Mouse (Mus musculus) forebrain, embryonic 14.5 days (tissue): Measurements from ENCODE around the gene Dbx1. TPM values are rescaled to one million over a fixed set of nuclear protein-coding genes. Genes with fewer than 3 reads are reported as not detected.

Experiments used
- ATAC-seq: fragments of 200-750 bp; cut with Nextera tagmentation; 2 replicates; pipeline ENCODE4 v1.8.0; 2017; ENCODE audit warnings: mild to moderate bottlenecking, moderate library complexity
- DNase-seq: peaks from one replicate; pipeline ENCODE4 v3.0.0-alpha.2; 2015; ENCODE audit warnings: low spot score
- H3K27ac ChIP-seq: fragments of 300-500 bp; sonication (generic); 2 replicates; pipeline ENCODE4 v1.5.1; 2014; ENCODE audit warnings: low read depth, mild to moderate bottlenecking, control low read depth, low read length, moderate library complexity
- H3K27me3 ChIP-seq: fragments of 300-500 bp; sonication (generic); replicated peaks from 2 replicates; pipeline ENCODE4 v1.6.1; 2014; ENCODE audit warnings: low read length, control low read depth, mixed read lengths; ENCODE audit not compliant: control insufficient read depth, insufficient read depth
- H3K36me3 ChIP-seq: fragments of 300-500 bp; sonication (generic); 2 replicates; pipeline ENCODE4 v1.6.1; 2014; ENCODE audit warnings: low read length, control low read depth; ENCODE audit not compliant: control insufficient read depth, insufficient read depth
- H3K4me1 ChIP-seq: fragments of 300-500 bp; sonication (generic); 2 replicates; pipeline ENCODE4 v1.6.1; 2014; ENCODE audit warnings: antibody characterized with exemption, low read length, control low read depth; ENCODE audit not compliant: control insufficient read depth, insufficient read depth
- H3K4me2 ChIP-seq: fragments of 300-500 bp; sonication (generic); 2 replicates; pipeline ENCODE4 v1.6.1; 2014; ENCODE audit warnings: mild to moderate bottlenecking, control low read depth, low read length
- H3K4me3 ChIP-seq: fragments of 300-500 bp; sonication (generic); 2 replicates; pipeline ENCODE4 v1.5.1; 2014; ENCODE audit warnings: low read depth, low read length, control low read depth
- H3K9ac ChIP-seq: fragments of 300-500 bp; sonication (generic); 2 replicates; pipeline ENCODE4 v1.6.1; 2014; ENCODE audit warnings: mild to moderate bottlenecking, low read length, control low read depth, moderate library complexity
- H3K9me3 ChIP-seq: fragments of 300-500 bp; sonication (generic); replicated peaks from 2 replicates; pipeline ENCODE4 v1.6.1; 2016; ENCODE audit warnings: low read length, control low read depth, mixed read lengths; ENCODE audit not compliant: control insufficient read depth
- WGBS: fragments of 180-500 bp; shearing (Covaris S2); extraction: QIAGEN DNeasy Blood & Tissue Kit; methylation state at CpG from one replicate; pipeline ENCODE4 v1.1.7; 2014; 5-methylcytosine and 5-hydroxymethylcytosine counted together
- polyA plus RNA-seq: library from polyadenylated mRNA; unstranded; fragments of >200 nt; fragmentation: Nextera tagmentation; extraction: Ambion mirVana; gene quantifications from 2 replicates; pipeline ENCODE4 v1.2.1, GENCODE M21; 2014

Gene Dbx1
- polyA plus RNA-seq, 1 experiment from 2014 or later: 3.8 TPM

DNA sequence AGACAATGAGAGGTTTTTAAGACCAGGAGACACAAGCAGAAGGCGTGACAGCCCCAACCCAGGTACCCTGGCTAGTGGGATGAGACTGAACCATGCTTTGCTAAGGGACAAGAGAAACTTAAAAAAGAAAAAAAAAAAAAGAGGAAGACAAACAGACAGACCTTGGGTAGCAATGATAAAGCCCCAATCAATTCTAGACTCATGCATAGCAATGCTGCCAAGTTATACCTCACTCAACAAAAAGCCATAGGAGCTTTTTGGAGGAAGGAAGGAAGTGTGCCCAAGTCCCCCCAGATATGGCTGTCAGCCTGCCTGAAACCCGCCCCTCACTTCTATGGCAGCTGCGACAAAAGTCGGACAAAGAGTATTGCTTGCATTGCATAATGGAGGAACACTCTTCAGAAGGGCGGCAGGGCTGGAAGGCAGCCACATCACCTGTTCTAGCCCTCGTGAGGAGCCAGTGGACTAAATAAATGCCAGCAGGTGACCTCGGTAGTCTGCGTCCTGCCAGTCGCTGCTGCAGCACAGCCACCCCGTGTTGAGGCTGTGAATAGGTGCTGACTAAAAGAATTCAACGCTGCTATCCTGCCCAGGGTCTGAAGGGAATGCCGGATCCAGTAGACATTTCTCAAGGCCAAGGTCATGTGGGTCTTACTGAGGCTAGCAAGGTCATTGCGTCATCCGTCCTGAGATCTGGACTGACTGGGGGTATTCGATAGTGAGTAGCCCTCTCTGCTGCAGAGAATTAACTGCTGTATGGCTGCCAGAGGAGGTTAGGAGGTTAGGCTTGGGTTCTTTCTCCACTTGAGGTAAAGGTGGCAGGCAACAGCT lies 31.5 kb downstream of the Dbx1 start:
- no peaks in the 10 kb centered on the region for H3K4me1 ChIP-seq
- no peak overlapping the region for H3K4me3 ChIP-seq
- H3K9me3 ChIP-seq: no peaks in the 10 kb centered on the region
- ATAC-seq (no peak), DNase-seq (no peak)
- no peaks in the 10 kb centered on the region for H3K27me3 ChIP-seq
- H3K9ac ChIP-seq: no peak overlapping the region
- H3K4me2 ChIP-seq: no peak overlapping the region
- no peaks in the 10 kb centered on the region for H3K36me3 ChIP-seq
- no peak overlapping the region for H3K27ac ChIP-seq
- 89% methylated on average over 15 of the region's 15 CpGs for WGBS

DNA sequence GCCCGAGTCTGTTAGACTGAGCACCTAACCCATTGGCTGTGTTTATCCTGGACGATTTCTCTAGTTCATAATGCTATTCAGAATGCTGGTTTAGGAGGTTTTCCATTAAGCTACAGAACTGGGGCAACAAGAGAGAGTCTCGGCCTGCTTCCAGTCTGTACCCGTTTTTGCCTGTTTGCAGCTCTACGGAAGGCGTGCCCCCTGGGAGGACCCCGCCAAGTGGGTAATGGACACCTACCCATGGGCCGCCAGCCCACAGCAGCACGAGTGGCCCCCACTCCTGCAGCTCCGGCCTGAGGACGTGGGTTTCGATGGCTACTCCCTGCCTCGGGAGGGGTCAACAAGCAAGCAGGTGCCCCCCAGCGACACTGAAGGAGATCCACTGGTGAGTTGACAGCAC lies 32.4 kb downstream of the Dbx1 start:
- Histone ChIP-seq H3K27ac (no peak overlapping the region), H3K4me3 (no peak overlapping the region), H3K4me2 (no peak overlapping the region), H3K27me3 (no peaks in the 10 kb centered on the region), H3K9ac (no peak overlapping the region), H3K9me3 (no peaks in the 10 kb centered on the region), H3K4me1 (no peaks in the 10 kb centered on the region), H3K36me3 (no peaks in the 10 kb centered on the region)
- 90% methylated on average over 14 of the region's 14 CpGs for WGBS
- DNase-seq: no peak
- ATAC-seq: no peak

DNA sequence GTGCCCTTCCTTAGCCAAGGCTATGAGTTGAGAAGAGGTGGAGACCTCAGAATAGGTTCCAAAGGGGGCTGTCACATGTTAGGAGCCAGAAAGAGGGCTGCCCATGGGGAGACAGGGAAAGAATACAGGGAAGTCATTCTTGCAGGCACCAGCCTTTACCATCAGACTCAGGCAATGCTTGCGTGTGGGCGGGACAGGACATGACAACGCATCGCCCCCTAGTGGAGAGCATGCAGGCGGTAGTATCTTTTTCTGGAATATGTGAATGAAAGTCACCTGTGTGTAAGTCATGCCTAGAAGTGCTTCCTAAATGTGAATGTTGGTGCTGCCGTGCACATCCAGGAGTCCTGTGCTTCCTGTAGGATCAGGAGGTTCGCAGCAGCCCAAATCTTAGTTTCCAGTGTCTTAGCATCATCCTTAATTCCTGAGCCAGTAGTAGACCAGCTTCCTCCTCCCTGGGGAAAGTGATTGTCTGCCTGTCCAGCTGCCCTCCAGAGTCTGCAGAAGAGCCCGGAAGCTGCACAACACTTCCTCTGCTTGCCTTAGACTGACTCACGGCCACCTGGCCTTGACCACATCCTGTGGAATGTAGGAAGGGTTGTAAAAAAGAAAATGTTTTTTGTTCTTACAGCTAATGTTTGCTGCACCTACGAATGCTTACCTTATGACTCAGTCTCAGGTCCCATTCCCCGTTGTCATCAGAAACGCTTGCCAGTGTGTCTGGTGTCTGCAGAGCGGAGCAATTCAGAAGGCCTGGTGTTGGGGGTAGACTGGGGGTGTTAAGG lies 35.3 kb downstream of the Dbx1 start:
- Histone ChIP-seq H3K9ac (no peak overlapping the region), H3K4me3 (no peak overlapping the region), H3K27me3 (no peaks in the 10 kb centered on the region), H3K27ac (no peak overlapping the region), H3K9me3 (no peaks in the 10 kb centered on the region), H3K4me1 (no peaks in the 10 kb centered on the region), H3K36me3 (peaks cover 4% of the 10 kb centered on the region; the same call in 1 of the 2 replicates), H3K4me2 (no peak overlapping the region)
- ATAC-seq (peak; percentile 75), DNase-seq (peak; percentile 80)
- 53% methylated on average over 13 of the region's 13 CpGs for WGBS

DNA sequence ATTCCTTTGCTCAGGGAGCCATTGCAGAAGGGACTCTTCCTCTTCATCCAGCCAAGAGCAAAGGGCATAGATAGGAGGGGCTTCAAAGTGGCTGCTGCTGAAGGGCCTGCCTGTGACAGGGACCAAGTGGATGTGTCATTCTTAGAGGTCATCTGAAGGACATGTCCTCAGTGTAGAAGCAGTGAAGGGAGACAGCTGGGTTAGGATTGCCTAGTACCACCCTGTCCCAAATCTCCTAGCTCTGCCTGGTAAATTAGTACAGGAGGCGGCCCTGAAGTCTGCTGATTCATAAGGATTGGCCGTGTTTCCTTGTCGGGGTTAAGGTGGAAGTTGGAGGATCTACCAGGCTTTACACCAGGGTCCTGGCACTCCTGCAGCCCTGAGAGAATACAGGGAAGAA lies 36.7 kb downstream of the Dbx1 start:
- Histone ChIP-seq H3K36me3 (peaks cover 5% of the 10 kb centered on the region; the same call in 1 of the 2 replicates), H3K4me3 (no peak overlapping the region), H3K9me3 (no peaks in the 10 kb centered on the region), H3K27ac (no peak overlapping the region), H3K4me1 (no peaks in the 10 kb centered on the region), H3K9ac (no peak overlapping the region), H3K4me2 (no peak overlapping the region), H3K27me3 (no peaks in the 10 kb centered on the region)
- 85% methylated on average over 3 of the region's 3 CpGs for whole genome bisulfite sequencing
- no peak for ATAC-seq
- no peak for DNase-seq

DNA sequence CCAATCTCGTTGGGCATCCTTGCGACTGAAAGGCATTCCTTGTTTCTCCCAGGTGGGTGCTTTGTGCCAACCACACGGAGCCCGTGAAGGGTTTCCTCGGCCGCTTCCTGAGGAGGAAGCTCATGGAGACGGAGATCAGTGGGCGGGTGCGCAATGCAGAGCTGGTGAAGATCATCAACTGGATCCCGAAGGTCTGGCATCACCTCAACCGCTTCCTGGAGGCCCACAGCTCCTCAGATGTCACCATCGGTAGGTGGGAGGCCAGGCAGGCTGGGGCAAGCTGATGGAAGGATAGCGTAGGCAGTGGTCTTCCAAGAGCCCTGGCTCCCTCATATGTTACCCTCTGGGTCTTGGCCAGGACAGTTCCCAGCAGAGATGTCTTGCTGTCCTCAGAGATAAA lies 38.4 kb downstream of the Dbx1 start:
- Histone ChIP-seq H3K27me3 (no peaks in the 10 kb centered on the region), H3K4me1 (no peaks in the 10 kb centered on the region), H3K36me3 (peaks cover 18% of the 10 kb centered on the region; the same call in 1 of the 2 replicates), H3K4me3 (no peak overlapping the region), H3K27ac (no peak overlapping the region), H3K9me3 (no peaks in the 10 kb centered on the region), H3K4me2 (no peak overlapping the region), H3K9ac (no peak overlapping the region)
- DNase-seq (no peak), ATAC-seq (no peak)
- WGBS: 95% methylated on average over 13 of the region's 13 CpGs

DNA sequence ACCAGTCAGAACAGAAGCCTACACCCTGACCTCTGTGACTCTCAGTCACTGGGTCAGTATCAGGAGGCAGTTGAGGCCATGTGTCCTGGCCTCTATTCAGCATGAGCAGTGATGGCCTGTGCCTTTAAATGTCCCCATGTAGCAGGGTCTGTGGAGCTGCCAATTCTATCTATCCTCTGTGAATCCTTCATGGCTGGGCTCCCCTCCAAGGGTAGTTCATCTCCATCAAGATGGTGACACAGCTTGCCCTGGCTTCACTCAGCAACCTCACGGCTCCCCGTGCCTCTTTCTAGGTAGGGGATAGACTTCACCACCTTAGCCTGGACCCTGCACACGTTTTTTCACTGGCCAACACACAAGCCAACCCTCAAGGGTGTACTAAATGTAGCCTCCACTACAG lies 38.9 kb downstream of the Dbx1 start:
- 88% methylated on average over 3 of the region's 3 CpGs for WGBS
- Histone ChIP-seq H3K4me1 (no peaks in the 10 kb centered on the region), H3K4me2 (no peak overlapping the region), H3K9me3 (no peaks in the 10 kb centered on the region), H3K36me3 (peaks cover 18% of the 10 kb centered on the region; the same call in 1 of the 2 replicates), H3K27ac (no peak overlapping the region), H3K4me3 (no peak overlapping the region), H3K27me3 (no peaks in the 10 kb centered on the region), H3K9ac (no peak overlapping the region)
- ATAC-seq (no peak), DNase-seq (no peak)

DNA sequence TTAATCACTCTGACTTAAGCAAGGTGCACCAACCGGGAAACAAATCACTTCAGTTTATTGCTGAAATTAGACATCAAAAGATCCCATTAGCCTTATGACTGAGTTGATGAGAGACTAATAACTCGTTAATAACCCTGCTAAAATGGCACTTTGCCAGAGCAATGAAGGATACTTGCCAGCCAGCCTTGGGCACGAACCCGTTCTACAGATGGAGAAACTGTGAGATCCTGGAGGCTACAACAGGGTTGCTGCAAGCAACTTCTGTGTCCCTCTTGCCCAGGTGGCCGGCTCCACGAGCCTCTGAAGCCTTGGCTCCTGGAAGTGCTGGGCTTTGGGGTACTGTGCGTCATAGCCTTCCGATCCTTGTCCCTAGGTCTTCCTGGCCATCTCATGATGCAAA lies 47.0 kb downstream of the Dbx1 start:
- Histone ChIP-seq H3K4me1 (no peaks in the 10 kb centered on the region), H3K4me2 (no peak overlapping the region), H3K27ac (no peak overlapping the region), H3K9me3 (no peaks in the 10 kb centered on the region), H3K9ac (no peak overlapping the region), H3K36me3 (peaks cover 10% of the 10 kb centered on the region; the same call in 1 of the 2 replicates), H3K27me3 (no peaks in the 10 kb centered on the region), H3K4me3 (no peak overlapping the region)
- ATAC-seq (no peak), DNase-seq (no peak)
- 76% methylated on average over 8 of the region's 8 CpGs for WGBS

DNA sequence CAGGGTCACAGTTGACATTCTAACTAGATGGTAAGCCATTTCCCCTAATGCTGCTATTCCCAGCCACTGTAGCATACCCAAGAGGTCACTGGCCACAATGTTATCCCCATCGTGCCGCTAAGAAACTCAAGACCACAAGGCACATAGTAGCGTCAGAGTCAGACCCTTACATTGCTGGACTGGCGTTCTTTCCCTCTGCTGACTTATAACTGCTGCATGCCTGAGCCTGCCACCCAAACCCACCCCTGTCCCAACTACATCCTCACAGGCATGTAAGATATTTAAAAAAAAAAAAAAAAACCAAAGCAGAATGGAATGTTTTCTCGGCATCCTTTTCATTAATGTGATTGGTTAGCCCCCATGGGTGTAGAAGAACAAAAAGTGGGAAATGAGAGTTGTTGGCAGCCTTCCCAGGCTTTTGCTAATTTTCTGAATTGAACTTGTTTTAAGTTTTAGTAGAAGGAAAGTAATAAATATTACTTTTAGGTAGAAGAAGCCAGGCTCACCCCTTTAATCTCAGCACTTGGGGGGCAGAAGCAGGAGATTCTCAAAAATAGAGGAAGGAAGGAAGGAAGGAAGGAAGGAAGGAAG lies 50.0 kb downstream of the Dbx1 start:
- Histone ChIP-seq H3K36me3 (peaks cover 2% of the 10 kb centered on the region; the same call in 1 of the 2 replicates), H3K9me3 (no peaks in the 10 kb centered on the region), H3K9ac (no peak overlapping the region), H3K4me3 (no peak overlapping the region), H3K4me1 (no peaks in the 10 kb centered on the region), H3K4me2 (no peak overlapping the region), H3K27me3 (no peaks in the 10 kb centered on the region), H3K27ac (no peak overlapping the region)
- ATAC-seq (no peak), DNase-seq (no peak)
- WGBS: 74% methylated on average over 5 of the region's 5 CpGs
